Mouse (Mus musculus): ENCODE data around the gene Kank2.
"Not testable (repeated sequence)": the region's sequence is repeated elsewhere in the genome, so short reads cannot be mapped to it uniquely, and the experiment has no call there.

Gene Kank2

GRCm38 (mm10) chr9:21818561-21818960, 20.0 kb upstream of the Kank2 start:
- no peak for DNase-seq (ENCODE audit: inconsistent ontology term)

GRCm38 (mm10) chr9:21818125-21818524, 19.6 kb upstream of the Kank2 start:
- DNase-seq (ENCODE audit: inconsistent ontology term) = no peak

- no peak for DNase-seq (ENCODE audit: inconsistent ontology term)
Measured at GRCm38 (mm10) chr9:21816716-21817305, 18.3 kb upstream of the Kank2 start.

GRCm38 (mm10) chr9:21811170-21811569, 12.6 kb upstream of the Kank2 start:
- no peak for DNase-seq (ENCODE audit: inconsistent ontology term)

- DNase-seq (ENCODE audit: inconsistent ontology term) = no peak
Measured at GRCm38 (mm10) chr9:21808561-21808960, 10.0 kb upstream of the Kank2 start.

GRCm38 (mm10) chr9:21806976-21807375, 8.4 kb upstream of the Kank2 start:
- no peak for DNase-seq (ENCODE audit: inconsistent ontology term)

- no peak for DNase-seq (ENCODE audit: inconsistent ontology term)
Measured at GRCm38 (mm10) chr9:21806363-21806762, 7.8 kb upstream of the Kank2 start.

GRCm38 (mm10) chr9:21803986-21804644, 5.6 kb upstream of the Kank2 start:
- DNase-seq (ENCODE audit: inconsistent ontology term) = peak; percentile 97

- no peak for DNase-seq (ENCODE audit: inconsistent ontology term)
Measured at GRCm38 (mm10) chr9:21801591-21801990, 3.0 kb upstream of the Kank2 start.

GRCm38 (mm10) chr9:21801121-21801520, 2.6 kb upstream of the Kank2 start:
- DNase-seq (ENCODE audit: inconsistent ontology term) = no peak

- DNase-seq (ENCODE audit: inconsistent ontology term) = no peak
Measured at GRCm38 (mm10) chr9:21799010-21799350, 436 bp upstream of the Kank2 start.

GRCm38 (mm10) chr9:21797921-21798344, 611 bp downstream of the Kank2 start:
- DNase-seq (ENCODE audit: inconsistent ontology term) = peak; percentile 79

- DNase-seq (ENCODE audit: inconsistent ontology term) = no peak
Measured at GRCm38 (mm10) chr9:21796919-21797318, 1.6 kb downstream of the Kank2 start.

GRCm38 (mm10) chr9:21796259-21796658, 2.3 kb downstream of the Kank2 start:
- no peak for DNase-seq (ENCODE audit: inconsistent ontology term)

- no peak for DNase-seq (ENCODE audit: inconsistent ontology term)
Measured at GRCm38 (mm10) chr9:21795579-21795978, 3.0 kb downstream of the Kank2 start.

GRCm38 (mm10) chr9:21794925-21795324, 3.6 kb downstream of the Kank2 start:
- no peak for DNase-seq (ENCODE audit: inconsistent ontology term)

- no peak for DNase-seq (ENCODE audit: inconsistent ontology term)
Measured at GRCm38 (mm10) chr9:21794344-21794834, 4.2 kb downstream of the Kank2 start.

GRCm38 (mm10) chr9:21793507-21793906, 5.0 kb downstream of the Kank2 start:
- not testable (repeated sequence) for DNase-seq (ENCODE audit: inconsistent ontology term)

GRCm38 (mm10) chr9:21792644-21793043, 5.9 kb downstream of the Kank2 start:
- DNase-seq (ENCODE audit: inconsistent ontology term) = peak; percentile 52

- peak; percentile 100 for DNase-seq (ENCODE audit: inconsistent ontology term)
Measured at GRCm38 (mm10) chr9:21791861-21792260, 6.7 kb downstream of the Kank2 start.

- DNase-seq (ENCODE audit: inconsistent ontology term) = no peak
Measured at GRCm38 (mm10) chr9:21788234-21788633, 10.3 kb downstream of the Kank2 start.

GRCm38 (mm10) chr9:21787654-21788053, 10.9 kb downstream of the Kank2 start:
- no peak for DNase-seq (ENCODE audit: inconsistent ontology term)

GRCm38 (mm10) chr9:21786906-21787305, 11.6 kb downstream of the Kank2 start:
- DNase-seq (ENCODE audit: inconsistent ontology term) = peak; percentile 51

All from Muller cell, postnatal 12 days (primary cell).